In the genomic region with DNA sequence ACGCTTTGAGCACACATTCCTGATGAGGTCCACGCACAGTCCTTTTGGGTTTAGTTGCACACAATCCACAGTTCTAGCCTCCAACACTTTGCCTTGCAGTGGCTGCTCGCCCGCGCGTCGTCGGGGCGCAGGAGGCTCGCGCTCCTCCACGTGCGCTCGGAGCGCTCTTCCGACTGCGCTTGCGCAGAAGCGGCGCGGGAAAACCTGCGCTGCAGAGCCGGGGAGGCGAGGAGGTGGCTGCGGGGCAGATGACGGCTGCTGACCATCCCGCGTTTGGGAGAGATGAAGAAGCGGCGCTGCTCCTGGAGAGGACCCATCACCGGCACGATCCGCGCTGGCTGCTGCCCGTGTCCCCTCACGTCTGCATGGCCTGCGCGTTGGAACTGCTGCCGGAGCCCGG, we compare ENCODE assay signal across 10 mouse cellular contexts. TPM values are rescaled to one million over a fixed set of nuclear protein-coding genes. Genes with fewer than 3 reads are reported as not detected.
DNase-seq lines count a peak whose midpoint lies in the region; ATAC-seq lines count a peak whose summit lies in the region.
"Had no signal": no experiment of that assay in that cellular context is flagged by ENCODE, and none has a peak within 500 bp of the region (broad histone marks: within the 10 kb centered on the region; RNA-seq: fewer than 3 reads in every experiment).

Gene Mei1, plus strand, starts transcription at position 99 of the 400 bp plus-strand sequence.

- H3K4me3 ChIP-seq in midbrain, embryonic 10.5 days, result peak within 1 kb of the TSS; percentile 35
- no peak within 1 kb of the TSS for H3K4me3 ChIP-seq in midbrain, embryonic 11.5 days (ENCODE audit: low read depth, low read length)
- H3K4me3 ChIP-seq in forebrain, embryonic 10.5 days, result peak within 1 kb of the TSS; percentile 36
- H3K4me3 ChIP-seq in limb, embryonic 10.5 days, result peak within 1 kb of the TSS; percentile 34

- no peaks in the 10 kb centered on the region for H3K36me3 ChIP-seq in midbrain, embryonic 10.5 days
- no peaks in the 10 kb centered on the region for H3K36me3 ChIP-seq in midbrain, embryonic 11.5 days (ENCODE audit: control insufficient read depth, insufficient read depth, low read length)
- H3K36me3 ChIP-seq in forebrain, embryonic 10.5 days (replicated peaks), result no peaks in the 10 kb centered on the region
- H3K36me3 ChIP-seq in limb, embryonic 10.5 days, result no peaks in the 10 kb centered on the region

- H3K4me1 ChIP-seq in midbrain, embryonic 10.5 days, result peaks cover 6% of the 10 kb centered on the region
- no peaks in the 10 kb centered on the region for H3K4me1 ChIP-seq in midbrain, embryonic 11.5 days (ENCODE audit: control insufficient read depth, insufficient read depth, low read length)
- peaks cover 6% of the 10 kb centered on the region for H3K4me1 ChIP-seq in forebrain, embryonic 10.5 days
- peaks cover 7% of the 10 kb centered on the region for H3K4me1 ChIP-seq in limb, embryonic 10.5 days

- peaks cover 61% of the 10 kb centered on the region for H3K27me3 ChIP-seq in midbrain, embryonic 10.5 days (ENCODE audit: low read depth, poor library complexity, severe bottlenecking)
- peaks cover 22% of the 10 kb centered on the region for H3K27me3 ChIP-seq in midbrain, embryonic 11.5 days (ENCODE audit: control insufficient read depth, insufficient read depth, low read length)
- peaks cover 64% of the 10 kb centered on the region for H3K27me3 ChIP-seq in forebrain, embryonic 10.5 days (ENCODE audit: poor library complexity, severe bottlenecking)
- H3K27me3 ChIP-seq in limb, embryonic 10.5 days (ENCODE audit: low read depth, poor library complexity, severe bottlenecking), result peaks cover 60% of the 10 kb centered on the region

- no peak within 1 kb of the TSS; the same call in 1 of the 2 replicates for H3K4me2 ChIP-seq in midbrain, embryonic 11.5 days

- H3K9ac ChIP-seq in midbrain, embryonic 11.5 days (ENCODE audit: low read length), result no peak within 1 kb of the TSS

- no peak within 1 kb of the TSS for H3K27ac ChIP-seq in midbrain, embryonic 10.5 days (replicated peaks)
- H3K27ac ChIP-seq in midbrain, embryonic 11.5 days (ENCODE audit: low read depth, low read length), result no peak within 1 kb of the TSS
- no peak within 1 kb of the TSS for H3K27ac ChIP-seq in forebrain, embryonic 10.5 days
- H3K27ac ChIP-seq in limb, embryonic 10.5 days, result no peak within 1 kb of the TSS
- H3K27ac ChIP-seq: macrophage had no signal

- 25% methylated on average over 40 of the region's 40 CpGs for WGBS in midbrain, embryonic 10.5 days
- 21% methylated on average over 40 of the region's 40 CpGs for WGBS in midbrain, embryonic 11.5 days
- WGBS in forebrain, embryonic 10.5 days, result 24% methylated on average over 40 of the region's 40 CpGs
- 23% methylated on average over 40 of the region's 40 CpGs for WGBS in limb, embryonic 10.5 days

- no peak for ATAC-seq in midbrain, embryonic 11.5 days (ENCODE audit: low FRiP score)
- no peak for ATAC-seq in CD4-positive, CD25-positive, alpha-beta regulatory T cell, adult 4 months

- peak; percentile 25 for DNase-seq in midbrain, embryonic 10.5 days (ENCODE audit: low spot score)
- DNase-seq in midbrain, embryonic 11.5 days (ENCODE audit: low spot score, missing footprints), result no peak
- peak; percentile 18 for DNase-seq in forebrain, embryonic 10.5 days (ENCODE audit: extremely low spot score, low spot score)
- peak; percentile 43 for DNase-seq in limb, embryonic 10.5 days (ENCODE audit: low spot score)
- DNase-seq in testis, postnatal 10 days (ENCODE audit: low spot score), result peak; percentile 47
- no peak for DNase-seq in urinary bladder, postnatal 25 days (ENCODE audit: low spot score)
- DNase-seq: kidney, postnatal 36 days; thymus, adult 18-20 months had no signal

- H3K9me3 ChIP-seq in midbrain, embryonic 10.5 days (replicated peaks), result 0 out of 2 replicates have a peak, but pooled peaks cover 6% of the 10 kb centered on the region
- H3K9me3 ChIP-seq in midbrain, embryonic 11.5 days (ENCODE audit: control insufficient read depth, low read length), result no peaks in the 10 kb centered on the region; the same call in 1 of the 2 replicates
- H3K9me3 ChIP-seq in forebrain, embryonic 10.5 days, result peaks cover 10% of the 10 kb centered on the region
- H3K9me3 ChIP-seq in limb, embryonic 10.5 days (replicated peaks), result no peaks in the 10 kb centered on the region

RNA-seq across cellular contexts. Expression of gene Mei1, which starts in this region (rescaled TPM):
- polyA plus RNA-seq in midbrain, embryonic 10.5 days (2016; fragmentation: Nextera tagmentation; extraction: Ambion mirVana), result 0.10 TPM in 1 of 2 replicates, not detected in the other
- polyA plus RNA-seq in midbrain, embryonic 11.5 days (2014; fragmentation: Nextera tagmentation; extraction: Ambion mirVana), result 0.04 TPM in 1 of 2 replicates, not detected in the other
- 0.06 and 0.11 TPM in 2 replicates for polyA plus RNA-seq in forebrain, embryonic 10.5 days (2016; fragmentation: Nextera tagmentation; extraction: Ambion mirVana)
- polyA plus RNA-seq in limb, embryonic 10.5 days (2016; fragmentation: Nextera tagmentation; extraction: Ambion mirVana), result not detected in 2 replicates
- polyA plus RNA-seq in CD4-positive, CD25-positive, alpha-beta regulatory T cell, adult 4 months (2017; shearing (Covaris generic)), result not detected
- polyA plus RNA-seq: macrophage had no signal

Comparison
In these comparisons a context has a peak if more than half of its experiments do, and no peak if none do; other contexts are left out.
1. Peak in DNase-seq and H3K4me3 ChIP-seq in midbrain, embryonic 10.5 days; RNA of the gene not detected or under 1 TPM.
2. Peak in DNase-seq and H3K4me3 ChIP-seq in forebrain, embryonic 10.5 days; RNA of the gene not detected or under 1 TPM.
3. Peak in DNase-seq and H3K4me3 ChIP-seq in limb, embryonic 10.5 days; RNA of the gene not detected or under 1 TPM.